Mouse (Mus musculus) testis, adult 2 months (tissue): Measurements from ENCODE around the gene Slc26a10. TPM values are rescaled to one million over a fixed set of nuclear protein-coding genes. Genes with fewer than 3 reads are reported as not detected.

Experiments used
- H3K27ac ChIP-seq: fragments of 200-500 bp; 2 replicates; pipeline ENCODE4 v1.5.1; 2012; ENCODE audit warnings: low read depth, low read length; ENCODE audit not compliant: control insufficient read depth, insufficient read depth
- H3K27me3 ChIP-seq: fragments of 200-500 bp; 2 replicates; pipeline ENCODE4 v1.6.1; 2012; ENCODE audit warnings: mild to moderate bottlenecking, low read length, moderate library complexity; ENCODE audit not compliant: control insufficient read depth, insufficient read depth
- H3K36me3 ChIP-seq: fragments of 200-500 bp; 2 replicates; pipeline ENCODE4 v1.6.1; 2012; ENCODE audit warnings: mild to moderate bottlenecking, low read length; ENCODE audit not compliant: control insufficient read depth, insufficient read depth
- H3K4me1 ChIP-seq: fragments of 200-500 bp; 2 replicates; pipeline ENCODE4 v1.6.1; 2012; ENCODE audit warnings: low read length; ENCODE audit not compliant: control insufficient read depth, insufficient read depth
- H3K4me3 ChIP-seq: fragments of 200-500 bp; 2 replicates; pipeline ENCODE4 v1.5.1; 2012; ENCODE audit warnings: low read depth, mild to moderate bottlenecking, low read length, moderate library complexity, mixed read lengths; ENCODE audit not compliant: control insufficient read depth
- CTCF ChIP-seq: fragments of 200-500 bp; IDR thresholded peaks from 2 replicates; pipeline ENCODE4 v1.5.1; 2012; ENCODE audit warnings: low read depth, mild to moderate bottlenecking, inconsistent platforms, low read length, moderate library complexity; ENCODE audit not compliant: control insufficient read depth, insufficient read depth, insufficient replicate concordance
- POLR2A ChIP-seq: fragments of 200-500 bp; IDR thresholded peaks from 2 replicates; pipeline ENCODE4 v1.6.1; 2012; ENCODE audit warnings: low read depth, mild to moderate bottlenecking, inconsistent platforms, low read length, moderate library complexity; ENCODE audit not compliant: control insufficient read depth
- polyA plus RNA-seq: library from polyadenylated mRNA; depleted of rRNA; stranded (reverse); fragments of >200 nt; gene quantifications from 2 replicates; pipeline ENCODE4 v1.2.3, GENCODE M21; 2012

Slc26a10 gene
- polyA plus RNA-seq, 1 experiment = 11.5 TPM

- H3K4me1 ChIP-seq = no peaks in the 10 kb centered on the region
- no peaks in the 10 kb centered on the region for H3K27me3 ChIP-seq
- no peak for TF ChIP-seq CTCF
- TF ChIP-seq POLR2A = no peak
- no peak overlapping the region for H3K4me3 ChIP-seq
- no peak overlapping the region for H3K27ac ChIP-seq
- H3K36me3 ChIP-seq = no peaks in the 10 kb centered on the region
Measured at GRCm38 (mm10) chr10:127217177-127217576, 36.7 kb upstream of the Slc26a10 start.

- H3K4me1 ChIP-seq = no peaks in the 10 kb centered on the region; the same call in 1 of the 2 replicates
- no peaks in the 10 kb centered on the region for H3K36me3 ChIP-seq
- H3K4me3 ChIP-seq = no peak overlapping the region
- no peak overlapping the region for H3K27ac ChIP-seq
- TF ChIP-seq POLR2A = no peak
- no peak for TF ChIP-seq CTCF
- H3K27me3 ChIP-seq = no peaks in the 10 kb centered on the region
Measured at GRCm38 (mm10) chr10:127216456-127216855, 36.0 kb upstream of the Slc26a10 start.

- Histone ChIP-seq H3K36me3 (no peaks in the 10 kb centered on the region), H3K4me1 (peaks cover 6% of the 10 kb centered on the region), H3K27ac (no peak overlapping the region), H3K27me3 (no peaks in the 10 kb centered on the region), H3K4me3 (no peak overlapping the region)
- TF ChIP-seq CTCF = no peak
- no peak for TF ChIP-seq POLR2A
Measured at GRCm38 (mm10) chr10:127214422-127214803, 34.0 kb upstream of the Slc26a10 start.

- TF ChIP-seq CTCF (no peak), POLR2A (no peak)
- Histone ChIP-seq H3K4me3 (no peak overlapping the region), H3K27me3 (no peaks in the 10 kb centered on the region), H3K27ac (no peak overlapping the region), H3K4me1 (peaks cover 6% of the 10 kb centered on the region), H3K36me3 (no peaks in the 10 kb centered on the region)
Measured at GRCm38 (mm10) chr10:127213704-127214421, 33.4 kb upstream of the Slc26a10 start.

- H3K4me3 ChIP-seq = no peak overlapping the region
- H3K27me3 ChIP-seq = no peaks in the 10 kb centered on the region
- H3K36me3 ChIP-seq = no peaks in the 10 kb centered on the region
- TF ChIP-seq POLR2A (no peak), CTCF (no peak)
- no peak overlapping the region for H3K27ac ChIP-seq
- H3K4me1 ChIP-seq = peaks cover 6% of the 10 kb centered on the region
Measured at GRCm38 (mm10) chr10:127213272-127213671, 32.8 kb upstream of the Slc26a10 start.

- Histone ChIP-seq H3K4me3 (peak within 1 kb of the TSS; percentile 94), H3K4me1 (peaks cover 6% of the 10 kb centered on the region), H3K27ac (peak within 1 kb of the TSS; percentile 69), H3K27me3 (no peaks in the 10 kb centered on the region), H3K36me3 (no peaks in the 10 kb centered on the region)
- TF ChIP-seq CTCF = no peak
- peak; percentile 88 for TF ChIP-seq POLR2A
Measured at GRCm38 (mm10) chr10:127211414-127211854, 31.0 kb upstream of the Slc26a10 start, which contains the start of gene Pip4k2c. Pip4k2c (minus strand) TSS chr10:127211585.

- H3K36me3 ChIP-seq = no peaks in the 10 kb centered on the region
- H3K27me3 ChIP-seq = no peaks in the 10 kb centered on the region
- H3K4me3 ChIP-seq = peak overlapping the region; percentile 94
- H3K27ac ChIP-seq = peak overlapping the region; percentile 69
- peaks cover 6% of the 10 kb centered on the region for H3K4me1 ChIP-seq
- TF ChIP-seq CTCF (no peak), POLR2A (no peak)
Measured at GRCm38 (mm10) chr10:127210961-127211405, 30.5 kb upstream of the Slc26a10 start.
